Mouse (Mus musculus) kidney, postnatal 14 days (tissue): ENCODE measurements around the gene Arhgef10l.

ENCODE experiments used
- DNase-seq: peaks from one replicate; pipeline ENCODE4 v3.0.0; 2022; ENCODE audit warnings: mixed read lengths

The Arhgef10l gene

GRCm38 (mm10) chr4:140562461-140563178, 103.2 kb downstream of the Arhgef10l start:
- no peak for DNase-seq

GRCm38 (mm10) chr4:140561744-140562143, 104.1 kb downstream of the Arhgef10l start:
- no peak for DNase-seq

GRCm38 (mm10) chr4:140559862-140560261, 106.0 kb downstream of the Arhgef10l start:
- DNase-seq: no peak

GRCm38 (mm10) chr4:140558193-140558592, 107.6 kb downstream of the Arhgef10l start:
- no peak for DNase-seq

GRCm38 (mm10) chr4:140556561-140556960, 109.3 kb downstream of the Arhgef10l start:
- DNase-seq: no peak

GRCm38 (mm10) chr4:140555273-140555672, 110.5 kb downstream of the Arhgef10l start:
- DNase-seq: peak; percentile 61

GRCm38 (mm10) chr4:140554552-140554951, 111.3 kb downstream of the Arhgef10l start:
- no peak for DNase-seq

- no peak for DNase-seq
Measured at GRCm38 (mm10) chr4:140551766-140552165, 114.0 kb downstream of the Arhgef10l start.

GRCm38 (mm10) chr4:140550670-140551069, 115.1 kb downstream of the Arhgef10l start:
- no peak for DNase-seq

GRCm38 (mm10) chr4:140549975-140550374, 115.8 kb downstream of the Arhgef10l start:
- no peak for DNase-seq

- peak; percentile 52 for DNase-seq
Measured at GRCm38 (mm10) chr4:140547488-140547887, 118.3 kb downstream of the Arhgef10l start.

- DNase-seq: peak; percentile 55
Measured at GRCm38 (mm10) chr4:140539125-140539524, 126.7 kb downstream of the Arhgef10l start.

- DNase-seq: no peak
Measured at GRCm38 (mm10) chr4:140537561-140538021, 128.2 kb downstream of the Arhgef10l start.

GRCm38 (mm10) chr4:140535323-140535722, 130.5 kb downstream of the Arhgef10l start:
- no peak for DNase-seq

- DNase-seq: peak; percentile 30
Measured at GRCm38 (mm10) chr4:140532270-140532669, 133.5 kb downstream of the Arhgef10l start.

GRCm38 (mm10) chr4:140531024-140531423, 134.8 kb downstream of the Arhgef10l start:
- DNase-seq: peak; percentile 72

GRCm38 (mm10) chr4:140529735-140530134, 136.1 kb downstream of the Arhgef10l start:
- no peak for DNase-seq

- DNase-seq: no peak
Measured at GRCm38 (mm10) chr4:140528443-140528842, 137.4 kb downstream of the Arhgef10l start.

GRCm38 (mm10) chr4:140525674-140526177, 140.1 kb downstream of the Arhgef10l start:
- no peak for DNase-seq

- peak; percentile 62 for DNase-seq
Measured at GRCm38 (mm10) chr4:140524927-140525326, 140.9 kb downstream of the Arhgef10l start.

- no peak for DNase-seq
Measured at GRCm38 (mm10) chr4:140522873-140523272, 142.9 kb downstream of the Arhgef10l start.

- no peak for DNase-seq
Measured at GRCm38 (mm10) chr4:140520719-140521118, 145.1 kb downstream of the Arhgef10l start.

- no peak for DNase-seq
Measured at GRCm38 (mm10) chr4:140513797-140514196, 152.0 kb downstream of the Arhgef10l start.

- peak; percentile 23 for DNase-seq
Measured at GRCm38 (mm10) chr4:140509856-140510255, 156.0 kb downstream of the Arhgef10l start.
